Mouse (Mus musculus): ENCODE data around the gene Ephb1. TPM values are rescaled to one million over a fixed set of nuclear protein-coding genes. Genes with fewer than 3 reads are reported as not detected.

Gene Ephb1
- total and polyA plus RNA-seq, 3 experiments = not detected

DNA sequence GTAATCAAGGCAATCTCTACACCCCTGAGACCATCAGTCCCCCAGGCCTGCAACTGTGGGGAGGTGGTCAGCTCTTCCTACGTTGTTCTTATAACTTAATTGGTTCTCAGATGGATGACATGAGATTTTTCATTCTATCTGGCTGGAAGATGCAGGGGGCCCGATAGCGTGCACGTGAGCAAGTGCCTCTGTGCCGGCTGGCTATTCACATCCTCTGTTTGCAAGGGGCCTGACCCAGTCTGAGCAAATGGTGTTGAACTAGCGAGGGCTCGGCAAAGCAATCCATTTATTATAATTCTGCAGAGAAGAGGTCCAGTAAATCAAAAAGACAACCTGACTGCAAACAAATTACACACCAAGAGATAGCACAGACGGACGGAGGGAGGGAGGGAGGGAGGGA is 93.0 kb downstream of the Ephb1 start:
- no peak overlapping the region for H3K9ac ChIP-seq (ENCODE audit: control insufficient read depth, low read depth, low read length, poor library complexity, severe bottlenecking)
- H3K4me1 ChIP-seq (ENCODE audit: control insufficient read depth in 1 of 2, insufficient read depth in 2 of 2, low read length in 2 of 2) = no peaks in the 10 kb centered on the region
- no peak overlapping the region for H3K27ac ChIP-seq (ENCODE audit: control insufficient read depth, low read depth, low read length)
- H3K9me3 ChIP-seq (replicated peaks; ENCODE audit: insufficient read depth, low read length) = no peaks in the 10 kb centered on the region
- H3K36me3 ChIP-seq (ENCODE audit: control insufficient read depth in 1 of 2, insufficient read depth in 2 of 2, low read length in 2 of 2) = no peaks in the 10 kb centered on the region
- DNase-seq (ENCODE audit: low read depth, low spot score) = no peak
- no peak overlapping the region for H3K4me3 ChIP-seq (ENCODE audit: control insufficient read depth in 1 of 2, insufficient read depth in 1 of 2, low read depth in 2 of 2, low read length in 2 of 2)
- H3K27me3 ChIP-seq (ENCODE audit: control insufficient read depth in 1 of 2, insufficient read depth in 2 of 2, low read length in 2 of 2) = no peaks in the 10 kb centered on the region
- no peak for TF ChIP-seq TCF12 (IDR thresholded peaks at IDR 0.05; ENCODE audit: low read depth, low read length)
- TF ChIP-seq SIN3A (IDR thresholded peaks at IDR 0.05; ENCODE audit: low read length) = no peak
- no peak for TF ChIP-seq CHD1 (IDR thresholded peaks at IDR 0.05; ENCODE audit: low read depth, low read length)
- no peak for TF ChIP-seq GABPA (IDR thresholded peaks at IDR 0.05; ENCODE audit: low read depth, low read length)
- no peak for TF ChIP-seq EP300 (IDR thresholded peaks at IDR 0.05; ENCODE audit: low read depth in 1 of 2, low read length in 2 of 2)
- TF ChIP-seq KAT2A (conservative IDR thresholded peaks at IDR 0.05; ENCODE audit: low read depth, low read length) = no peak
- TF ChIP-seq POLR2AphosphoS5 (IDR thresholded peaks at IDR 0.05; ENCODE audit: borderline replicate concordance, low read depth, low read length) = no peak
- TF ChIP-seq E2F4 (IDR thresholded peaks at IDR 0.05; ENCODE audit: borderline replicate concordance, low read depth, low read length) = no peak
- no peak for TF ChIP-seq RCOR1 (IDR thresholded peaks at IDR 0.05; ENCODE audit: low read depth, low read length)
- no peak for TF ChIP-seq USF1 (IDR thresholded peaks at IDR 0.05; ENCODE audit: low read depth, low read length)
- TF ChIP-seq TAL1 (IDR thresholded peaks at IDR 0.05; ENCODE audit: low read length) = no peak
- TF ChIP-seq JUND (IDR thresholded peaks at IDR 0.05; ENCODE audit: low read depth, low read length) = no peak
- TF ChIP-seq MXI1 (IDR thresholded peaks at IDR 0.05; ENCODE audit: low read depth, low read length) = no peak
- H3K79me2 ChIP-seq (ENCODE audit: control insufficient read depth, insufficient read depth, low read length, poor library complexity) = no peaks in the 10 kb centered on the region

DNA sequence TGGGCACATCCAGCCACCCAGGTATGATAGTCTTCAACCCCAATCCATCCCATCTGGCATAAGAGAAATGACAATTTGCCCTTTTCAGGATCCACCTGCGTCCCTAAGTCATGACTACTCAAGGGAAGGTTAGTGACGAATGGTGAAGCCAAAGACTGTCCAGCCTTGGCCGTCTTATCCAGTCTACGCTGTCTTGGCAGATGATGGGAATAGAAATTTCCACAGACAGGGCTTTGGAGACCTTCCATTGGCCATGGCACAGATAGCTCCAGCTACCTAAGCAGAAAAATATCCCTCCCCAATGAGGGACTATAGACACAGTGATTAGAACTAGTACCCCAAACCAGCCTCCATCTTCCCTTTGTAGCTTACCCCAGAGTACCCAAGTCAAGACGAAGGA is 98.1 kb downstream of the Ephb1 start:
- Histone ChIP-seq H3K27me3 (ENCODE audit: control insufficient read depth in 1 of 2, insufficient read depth in 2 of 2, low read length in 2 of 2) (no peaks in the 10 kb centered on the region), H3K4me1 (ENCODE audit: control insufficient read depth in 1 of 2, insufficient read depth in 2 of 2, low read length in 2 of 2) (no peaks in the 10 kb centered on the region), H3K36me3 (ENCODE audit: control insufficient read depth in 1 of 2, insufficient read depth in 2 of 2, low read length in 2 of 2) (no peaks in the 10 kb centered on the region), H3K4me3 (ENCODE audit: control insufficient read depth in 1 of 2, insufficient read depth in 1 of 2, low read depth in 2 of 2, low read length in 2 of 2) (no peak overlapping the region), H3K79me2 (ENCODE audit: control insufficient read depth, insufficient read depth, low read length, poor library complexity) (no peaks in the 10 kb centered on the region), H3K9me3 (replicated peaks; ENCODE audit: insufficient read depth, low read length) (no peaks in the 10 kb centered on the region), H3K9ac (ENCODE audit: control insufficient read depth, low read depth, low read length, poor library complexity, severe bottlenecking) (no peak overlapping the region), H3K27ac (ENCODE audit: control insufficient read depth, low read depth, low read length) (no peak overlapping the region)
- no peak for DNase-seq (ENCODE audit: low read depth, low spot score)
- TF ChIP-seq MXI1 (IDR thresholded peaks at IDR 0.05; ENCODE audit: low read depth, low read length) (no peak), MYC (IDR thresholded peaks at IDR 0.05; ENCODE audit: low read depth, low read length) (no peak), ZNF384 (IDR thresholded peaks at IDR 0.05; ENCODE audit: low read depth, low read length) (no peak)

DNA sequence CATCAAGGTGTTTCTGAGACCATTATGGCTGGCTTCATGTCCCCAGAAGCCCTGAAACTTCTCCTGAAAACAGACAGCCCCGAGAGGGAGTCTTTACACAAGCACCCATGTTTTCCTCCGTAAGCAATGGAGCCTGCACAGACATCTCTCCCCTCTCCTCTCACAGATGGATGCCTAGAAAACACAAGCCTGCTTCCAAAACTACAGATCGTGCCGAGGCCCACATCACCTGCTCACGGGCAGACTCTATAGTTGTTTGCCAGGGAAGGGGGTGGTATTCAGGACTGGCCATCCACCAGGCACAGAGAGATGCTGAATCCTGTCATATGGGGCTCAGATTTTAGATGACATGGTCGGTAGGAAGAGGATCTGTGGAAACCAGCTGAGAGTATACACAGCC is 98.7 kb downstream of the Ephb1 start:
- no peak overlapping the region for H3K9ac ChIP-seq (ENCODE audit: control insufficient read depth, low read depth, low read length, poor library complexity, severe bottlenecking)
- no peak overlapping the region for H3K27ac ChIP-seq (ENCODE audit: control insufficient read depth, low read depth, low read length)
- H3K27me3 ChIP-seq (ENCODE audit: control insufficient read depth in 1 of 2, insufficient read depth in 2 of 2, low read length in 2 of 2) = no peaks in the 10 kb centered on the region
- no peak overlapping the region for H3K4me3 ChIP-seq (ENCODE audit: control insufficient read depth in 1 of 2, insufficient read depth in 1 of 2, low read depth in 2 of 2, low read length in 2 of 2)
- DNase-seq (ENCODE audit: low read depth, low spot score) = no peak
- no peaks in the 10 kb centered on the region for H3K36me3 ChIP-seq (ENCODE audit: control insufficient read depth in 1 of 2, insufficient read depth in 2 of 2, low read length in 2 of 2)
- TF ChIP-seq KAT2A (conservative IDR thresholded peaks at IDR 0.05; ENCODE audit: low read depth, low read length) (no peak), RCOR1 (IDR thresholded peaks at IDR 0.05; ENCODE audit: low read depth, low read length) (no peak), MAFK (IDR thresholded peaks at IDR 0.05; ENCODE audit: borderline replicate concordance, low read depth, low read length) (no peak), GABPA (IDR thresholded peaks at IDR 0.05; ENCODE audit: low read depth, low read length) (no peak), USF2 (IDR thresholded peaks at IDR 0.05; ENCODE audit: borderline replicate concordance in 1 of 2, insufficient read depth in 1 of 2, low read depth in 1 of 2, low read length in 2 of 2) (no peak), ETS1 (IDR thresholded peaks at IDR 0.05; ENCODE audit: low read depth, low read length) (no peak), MYB (IDR thresholded peaks at IDR 0.05; ENCODE audit: low read depth, low read length) (no peak), ZMIZ1 (IDR thresholded peaks at IDR 0.05; ENCODE audit: low read depth, low read length) (no peak), TCF12 (IDR thresholded peaks at IDR 0.05; ENCODE audit: low read depth, low read length) (no peak), CHD2 (IDR thresholded peaks at IDR 0.05; ENCODE audit: low read length) (no peak), SIN3A (IDR thresholded peaks at IDR 0.05; ENCODE audit: low read length) (no peak), CTCF (IDR thresholded peaks at IDR 0.05 in 2 of 3, conservative IDR thresholded peaks at IDR 0.05 in 1 of 3; ENCODE audit: control insufficient read depth in 1 of 3, insufficient read depth in 1 of 3, low read depth in 2 of 3, low read length in 3 of 3, poor library complexity in 1 of 3, severe bottlenecking in 1 of 3) (no peak), POLR2AphosphoS5 (IDR thresholded peaks at IDR 0.05; ENCODE audit: borderline replicate concordance, low read depth, low read length) (no peak), MAZ (IDR thresholded peaks at IDR 0.05; ENCODE audit: low read depth, low read length) (no peak), ELF1 (IDR thresholded peaks at IDR 0.05; ENCODE audit: low read depth, low read length) (no peak)
- no peaks in the 10 kb centered on the region for H3K4me1 ChIP-seq (ENCODE audit: control insufficient read depth in 1 of 2, insufficient read depth in 2 of 2, low read length in 2 of 2)
- no peaks in the 10 kb centered on the region for H3K9me3 ChIP-seq (replicated peaks; ENCODE audit: insufficient read depth, low read length)
- H3K79me2 ChIP-seq (ENCODE audit: control insufficient read depth, insufficient read depth, low read length, poor library complexity) = no peaks in the 10 kb centered on the region
